Mouse (Mus musculus) hindbrain, postnatal 0 days (tissue): ENCODE results near the gene Tmc6. TPM values are rescaled to one million over a fixed set of nuclear protein-coding genes. Genes with fewer than 3 reads are reported as not detected.

Experiments used
- ATAC-seq: fragments of 200-750 bp; cut with Nextera tagmentation; 2 replicates; pipeline ENCODE4 v1.8.0; 2017; ENCODE audit warnings: mild to moderate bottlenecking, moderate TSS enrichment, moderate library complexity
- DNase-seq: peaks from one replicate; pipeline ENCODE4 v3.0.0-alpha.2; 2015; ENCODE audit warnings: low spot score
- H3K27ac ChIP-seq: fragments of 300-500 bp; sonication (generic); 2 replicates; pipeline ENCODE4 v1.5.1; 2014; ENCODE audit warnings: mild to moderate bottlenecking
- H3K27me3 ChIP-seq: fragments of 300-500 bp; sonication (generic); 2 replicates; pipeline ENCODE4 v1.6.1; 2014; ENCODE audit warnings: low read length, mixed read lengths; ENCODE audit not compliant: insufficient read depth
- H3K36me3 ChIP-seq: fragments of 300-500 bp; sonication (generic); 2 replicates; pipeline ENCODE4 v1.6.1; 2014; ENCODE audit warnings: low read length, mixed read lengths; ENCODE audit not compliant: insufficient read depth
- H3K4me1 ChIP-seq: fragments of 300-500 bp; sonication (generic); 2 replicates; pipeline ENCODE4 v1.6.1; 2014; ENCODE audit warnings: antibody characterized with exemption, low read length, mixed read lengths; ENCODE audit not compliant: insufficient read depth
- H3K4me2 ChIP-seq: fragments of 300-500 bp; sonication (generic); 2 replicates; pipeline ENCODE4 v1.6.1; 2014; ENCODE audit warnings: low read depth, mild to moderate bottlenecking, low read length, moderate library complexity, mixed read lengths
- H3K4me3 ChIP-seq: fragments of 300-500 bp; sonication (generic); 2 replicates; pipeline ENCODE4 v1.5.1; 2014; ENCODE audit warnings: low read length
- H3K9ac ChIP-seq: fragments of 300-500 bp; sonication (generic); replicated peaks from 2 replicates; pipeline ENCODE4 v1.6.1; 2014; ENCODE audit warnings: mild to moderate bottlenecking, low read length, moderate library complexity, mixed read lengths
- H3K9me3 ChIP-seq: fragments of 300-500 bp; sonication (generic); 2 replicates; pipeline ENCODE4 v1.6.1; 2016; ENCODE audit warnings: low read length, mixed read lengths
- CTCF ChIP-seq: IDR thresholded peaks from 2 replicates; pipeline ENCODE4 v1.5.1; 2016; ENCODE audit warnings: antibody characterized with exemption, control low read depth, low read depth
- WGBS: fragments of 180-500 bp; shearing (Covaris S2); extraction: QIAGEN DNeasy Blood & Tissue Kit; methylation state at CpG from one replicate; pipeline ENCODE4 v1.1.7; 2014; 5-methylcytosine and 5-hydroxymethylcytosine counted together
- polyA plus RNA-seq: library from polyadenylated mRNA; unstranded; fragments of >200 nt; fragmentation: Nextera tagmentation; extraction: Ambion mirVana; gene quantifications from 2 replicates; pipeline ENCODE4 v1.2.1, GENCODE M21; 2015
- total RNA-seq: library from RNA; depleted of rRNA; stranded (reverse); fragments of >200 nt; gene quantifications from 2 replicates; pipeline ENCODE4 v1.2.3, GENCODE M21; 2014; rRNA removed

Gene Tmc6
- total RNA-seq, result 3.3 and 4.7 TPM in 2 replicates
- 3.2 and 4.9 TPM in 2 replicates for polyA plus RNA-seq

DNA sequence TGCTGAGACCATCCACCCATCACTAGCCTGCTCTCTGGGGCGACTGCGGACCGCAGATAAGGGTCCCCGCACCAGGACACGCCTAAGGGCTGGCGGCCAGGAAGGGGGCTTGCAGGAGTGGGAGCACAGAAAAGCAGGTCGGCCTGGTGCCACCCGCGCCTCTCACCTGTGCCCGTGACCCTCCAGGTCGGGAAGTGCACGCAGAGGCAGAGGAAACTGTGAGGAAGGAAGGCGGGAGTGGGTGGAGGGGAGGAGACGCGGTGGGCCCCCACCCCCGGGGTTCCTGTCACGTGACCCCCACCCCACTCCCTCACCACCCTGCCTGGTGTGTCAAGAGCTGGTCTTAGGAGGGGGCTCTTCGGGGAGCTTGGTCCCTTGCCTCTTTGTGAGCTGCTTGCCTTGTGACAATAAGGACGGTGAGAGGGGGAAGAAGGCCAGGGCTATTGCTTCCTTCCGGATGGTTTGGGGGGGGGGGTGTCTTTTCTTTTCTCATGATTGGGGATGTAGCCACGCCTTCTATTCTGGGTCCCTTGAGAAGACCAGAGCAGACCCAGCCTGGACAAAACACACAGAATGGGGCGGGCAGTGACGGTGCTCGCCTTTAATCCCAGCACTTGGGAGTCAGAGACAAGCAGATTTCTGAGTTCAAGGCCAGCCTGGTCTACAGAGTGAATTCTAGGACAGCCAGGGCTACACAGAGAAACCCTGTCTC lies at the start of gene Tmc6, which contains the start of gene Tmc8:
Gene Tmc6, minus strand, starts transcription at position 206 of the 712 bp plus-strand sequence.
Gene Tmc8, plus strand, starts transcription at position 84 of the 712 bp plus-strand sequence.
- H3K4me3 ChIP-seq, result peak within 1 kb of the TSS; percentile 19
- 55% methylated on average over 24 of the region's 24 CpGs for WGBS
- no peaks in the 10 kb centered on the region for H3K9me3 ChIP-seq
- no peak for TF ChIP-seq CTCF
- H3K36me3 ChIP-seq, result no peaks in the 10 kb centered on the region
- peak within 1 kb of the TSS; percentile 28; the same call in 1 of the 2 replicates for H3K9ac ChIP-seq
- H3K27ac ChIP-seq, result peak within 1 kb of the TSS; percentile 17; the same call in 1 of the 2 replicates
- peaks cover 18% of the 10 kb centered on the region for H3K4me1 ChIP-seq
- H3K27me3 ChIP-seq, result peaks cover 4% of the 10 kb centered on the region; the same call in 1 of the 2 replicates
- ATAC-seq (no peak), DNase-seq (no peak)
- H3K4me2 ChIP-seq, result peak within 1 kb of the TSS; percentile 53

DNA sequence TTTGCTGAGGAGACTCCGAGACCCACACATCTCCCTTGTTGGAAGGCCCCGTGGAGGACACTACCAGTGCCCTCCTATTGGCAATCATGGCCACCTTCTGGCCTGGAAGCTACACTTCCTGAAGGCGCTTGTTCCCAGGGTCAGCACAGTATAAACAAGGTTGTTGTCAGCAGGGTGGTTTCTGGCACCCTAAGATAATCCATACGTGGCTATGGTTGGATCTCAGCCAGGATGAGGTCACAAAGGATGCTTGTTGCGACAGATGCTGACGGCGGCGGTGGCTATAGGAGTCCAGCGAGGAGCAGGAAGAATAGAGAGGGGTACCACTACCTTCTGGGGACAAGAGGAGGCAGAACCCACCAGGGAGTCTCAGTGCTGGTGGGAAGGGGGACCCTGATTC lies 48.4 kb upstream of the Tmc6 start:
- no peak for DNase-seq
- no peak overlapping the region for H3K27ac ChIP-seq
- H3K36me3 ChIP-seq, result no peaks in the 10 kb centered on the region
- H3K9me3 ChIP-seq, result no peaks in the 10 kb centered on the region
- TF ChIP-seq CTCF, result no peak
- peaks cover 11% of the 10 kb centered on the region for H3K4me1 ChIP-seq
- H3K4me3 ChIP-seq, result no peak overlapping the region
- no peak overlapping the region for H3K4me2 ChIP-seq
- 59% methylated on average over 9 of the region's 9 CpGs for WGBS
- H3K27me3 ChIP-seq, result no peaks in the 10 kb centered on the region
- no peak for ATAC-seq
- no peak overlapping the region for H3K9ac ChIP-seq

GRCm38 (mm10) chr11:117829671-117830215 lies 47.7 kb upstream of the Tmc6 start:
- H3K9me3 ChIP-seq, result no peaks in the 10 kb centered on the region
- no peaks in the 10 kb centered on the region for H3K36me3 ChIP-seq
- no peaks in the 10 kb centered on the region for H3K27me3 ChIP-seq
- no peak overlapping the region for H3K4me3 ChIP-seq
- no peak for TF ChIP-seq CTCF
- 60% methylated on average over 2 of the region's 2 CpGs for WGBS
- H3K27ac ChIP-seq, result peak overlapping the region; percentile 64
- peaks cover 11% of the 10 kb centered on the region for H3K4me1 ChIP-seq
- DNase-seq (no peak), ATAC-seq (no peak)
- H3K4me2 ChIP-seq, result no peak overlapping the region
- no peak overlapping the region for H3K9ac ChIP-seq

- Histone ChIP-seq H3K27me3 (no peaks in the 10 kb centered on the region), H3K36me3 (no peaks in the 10 kb centered on the region), H3K4me1 (peaks cover 14% of the 10 kb centered on the region), H3K9ac (no peak overlapping the region), H3K27ac (peak overlapping the region; percentile 64), H3K4me2 (no peak overlapping the region), H3K4me3 (no peak overlapping the region), H3K9me3 (no peaks in the 10 kb centered on the region)
- 42% methylated on average over 9 of the region's 9 CpGs for WGBS
- TF ChIP-seq CTCF, result no peak
- ATAC-seq (no peak), DNase-seq (peak; percentile 65)
Observed at GRCm38 (mm10) chr11:117828888-117829604, 47.0 kb upstream of the Tmc6 start.

GRCm38 (mm10) chr11:117828149-117828887 lies 46.3 kb upstream of the Tmc6 start:
- peak overlapping the region; percentile 64 for H3K27ac ChIP-seq
- DNase-seq, result no peak

GRCm38 (mm10) chr11:117827386-117827785 lies 45.4 kb upstream of the Tmc6 start:
- DNase-seq, result no peak

More at GRCm38 (mm10) chr11:117828149-117828887, 46.3 kb upstream of the Tmc6 start:
- no peaks in the 10 kb centered on the region for H3K9me3 ChIP-seq
- no peak overlapping the region for H3K4me3 ChIP-seq
- no peak for ATAC-seq
- H3K9ac ChIP-seq, result no peak overlapping the region
- no peaks in the 10 kb centered on the region for H3K27me3 ChIP-seq
- TF ChIP-seq CTCF, result no peak
- no peaks in the 10 kb centered on the region for H3K36me3 ChIP-seq
- 68% methylated on average over 18 of the region's 18 CpGs for WGBS
- peaks cover 14% of the 10 kb centered on the region for H3K4me1 ChIP-seq
- no peak overlapping the region for H3K4me2 ChIP-seq

More at GRCm38 (mm10) chr11:117827386-117827785, 45.4 kb upstream of the Tmc6 start:
- Histone ChIP-seq H3K27me3 (no peaks in the 10 kb centered on the region), H3K27ac (no peak overlapping the region), H3K4me3 (no peak overlapping the region), H3K36me3 (no peaks in the 10 kb centered on the region), H3K9ac (no peak overlapping the region), H3K4me2 (no peak overlapping the region), H3K9me3 (no peaks in the 10 kb centered on the region), H3K4me1 (peaks cover 14% of the 10 kb centered on the region)
- no peak for ATAC-seq
- no peak for TF ChIP-seq CTCF
- 67% methylated on average over 3 of the region's 3 CpGs for WGBS
